Mouse (Mus musculus): ENCODE measurements around the gene Cpn1. TPM values are rescaled to one million over a fixed set of nuclear protein-coding genes. Genes with fewer than 3 reads are reported as not detected.
"Not testable (repeated sequence)": the region's sequence is repeated elsewhere in the genome, so short reads cannot be mapped to it uniquely, and the experiment has no call there.

Cpn1 gene
- total RNA-seq, 4 experiments from 2014 or later, result 0.27 to 0.37 (median 0.34) TPM; not detected in 1

- no peak for DNase-seq (ENCODE audit: low spot score in 2 of 2)
Observed at GRCm38 (mm10) chr19:43990362-43990761, 4.0 kb upstream of the Cpn1 start.

- no peak for DNase-seq (ENCODE audit: low spot score in 2 of 2)
Observed at GRCm38 (mm10) chr19:43981992-43982391, 4.4 kb downstream of the Cpn1 start.

GRCm38 (mm10) chr19:43980711-43981110 lies 5.6 kb downstream of the Cpn1 start:
- no peak for DNase-seq (ENCODE audit: low spot score in 2 of 2)

- no peak for DNase-seq (ENCODE audit: low spot score in 2 of 2)
Observed at GRCm38 (mm10) chr19:43977799-43978198, 8.6 kb downstream of the Cpn1 start.

GRCm38 (mm10) chr19:43976661-43977060 lies 9.7 kb downstream of the Cpn1 start:
- DNase-seq (ENCODE audit: low spot score in 2 of 2), result no peak

GRCm38 (mm10) chr19:43974221-43974620 lies 12.1 kb downstream of the Cpn1 start:
- no peak for DNase-seq (ENCODE audit: low spot score in 2 of 2)

GRCm38 (mm10) chr19:43973711-43974110 lies 12.6 kb downstream of the Cpn1 start:
- DNase-seq (ENCODE audit: low spot score in 2 of 2), result no peak

GRCm38 (mm10) chr19:43972129-43972528 lies 14.2 kb downstream of the Cpn1 start:
- no peak for DNase-seq (ENCODE audit: low spot score in 2 of 2)

GRCm38 (mm10) chr19:43968436-43969026 lies 17.8 kb downstream of the Cpn1 start:
- DNase-seq (ENCODE audit: low spot score in 2 of 2), result no peak

- DNase-seq (ENCODE audit: low spot score in 2 of 2), result no peak
Observed at GRCm38 (mm10) chr19:43966481-43966880, 19.9 kb downstream of the Cpn1 start.

GRCm38 (mm10) chr19:43965496-43966085 lies 20.8 kb downstream of the Cpn1 start:
- DNase-seq (ENCODE audit: low spot score in 2 of 2), result no peak

GRCm38 (mm10) chr19:43962795-43963194 lies 23.6 kb downstream of the Cpn1 start:
- DNase-seq (ENCODE audit: low spot score in 2 of 2), result no peak

- DNase-seq (ENCODE audit: low spot score in 2 of 2), result no peak
Observed at GRCm38 (mm10) chr19:43961185-43961584, 25.2 kb downstream of the Cpn1 start.

- no peak for DNase-seq (ENCODE audit: low spot score in 2 of 2)
Observed at GRCm38 (mm10) chr19:43960014-43960413, 26.3 kb downstream of the Cpn1 start.

GRCm38 (mm10) chr19:43959162-43959561 lies 27.2 kb downstream of the Cpn1 start:
- peak; percentile 53 to 74 for DNase-seq (ENCODE audit: low spot score in 2 of 2)

- peak; percentile 68 to 73 for DNase-seq (ENCODE audit: low spot score in 2 of 2)
Observed at GRCm38 (mm10) chr19:43957881-43958280, 28.5 kb downstream of the Cpn1 start.

- no peak for DNase-seq (ENCODE audit: low spot score in 2 of 2)
Observed at GRCm38 (mm10) chr19:43957402-43957801, 29.0 kb downstream of the Cpn1 start.

GRCm38 (mm10) chr19:43955266-43955665 lies 31.1 kb downstream of the Cpn1 start:
- DNase-seq (ENCODE audit: low spot score in 2 of 2), result no peak

GRCm38 (mm10) chr19:43954864-43955263 lies 31.5 kb downstream of the Cpn1 start:
- no peak for DNase-seq (ENCODE audit: low spot score in 2 of 2)

GRCm38 (mm10) chr19:43952936-43953335 lies 33.4 kb downstream of the Cpn1 start:
- not testable (repeated sequence) for DNase-seq (ENCODE audit: low spot score in 2 of 2)

GRCm38 (mm10) chr19:43949111-43949810 lies 37.1 kb downstream of the Cpn1 start:
- no peak for DNase-seq (ENCODE audit: low spot score in 2 of 2)

- no peak for DNase-seq (ENCODE audit: low spot score in 2 of 2)
Observed at GRCm38 (mm10) chr19:43944566-43944965, 41.8 kb downstream of the Cpn1 start.

- no peak for DNase-seq (ENCODE audit: low spot score in 2 of 2)
Observed at GRCm38 (mm10) chr19:43943076-43943475, 43.3 kb downstream of the Cpn1 start.
